Mouse (Mus musculus) olfactory bulb, adult 2 months (tissue): Measurements from ENCODE around the gene Slf2.

Experiments
- CTCF ChIP-seq: fragments of 200-500 bp; IDR thresholded peaks from 2 replicates; pipeline ENCODE4 v1.5.1; 2012; ENCODE audit warnings: low read depth, mild to moderate bottlenecking, low read length, moderate library complexity; ENCODE audit not compliant: insufficient read depth
- POLR2A ChIP-seq: fragments of 200-500 bp; IDR thresholded peaks from 2 replicates; pipeline ENCODE4 v1.6.1; 2012; ENCODE audit warnings: mild to moderate bottlenecking, low read depth, low read length, moderate library complexity; ENCODE audit not compliant: insufficient read depth

GRCm38 (mm10) chr19:44989567-44990495 is 58.9 kb downstream of the Slf2 start:
- TF ChIP-seq POLR2A (no peak), CTCF (no peak)
